Mouse (Mus musculus) lung, postnatal 0 days (tissue): ENCODE data around the gene Elf2.

Experiments used
- CTCF ChIP-seq: IDR thresholded peaks from 2 replicates; pipeline ENCODE4 v1.5.1; 2016; ENCODE audit warnings: antibody characterized with exemption, mild to moderate bottlenecking
- EP300 ChIP-seq: IDR thresholded peaks from 2 replicates; pipeline ENCODE4 v1.6.1; 2016; ENCODE audit warnings: antibody characterized with exemption, mild to moderate bottlenecking, control low read depth

- TF ChIP-seq CTCF: no peak
- TF ChIP-seq EP300: no peak
These were observed 1.0 kb upstream of the Elf2 start for GRCm38 (mm10) chr3:51341268-51342081.
